Mouse (Mus musculus) neural tube, embryonic 15.5 days (tissue): ENCODE results near the gene Ctnnb1. TPM values are rescaled to one million over a fixed set of nuclear protein-coding genes. Genes with fewer than 3 reads are reported as not detected.

Source experiments
- microRNA-seq: library from miRNA; unstranded; fragments of <30 nt; microRNA quantifications from one replicate; pipeline ENCODE4, GENCODE M21; 2017
- polyA plus RNA-seq: library from polyadenylated mRNA; unstranded; fragments of >200 nt; fragmentation: Nextera tagmentation; extraction: Ambion mirVana; gene quantifications from 2 replicates; pipeline ENCODE4 v1.2.1, GENCODE M21; 2015

The Ctnnb1 gene
- polyA plus RNA-seq, 1 experiment from 2014 or later: 288 TPM

Small RNAs within 50 kb of the gene (microRNA-seq; reads per million reads assigned to microRNA genes)
- not detected for gene Mir7090
